Mouse (Mus musculus) ovary, postnatal 10 days (tissue): ENCODE results near the gene Syap1.
"Not testable (repeated sequence)": the region's sequence is repeated elsewhere in the genome, so short reads cannot be mapped to it uniquely, and the experiment has no call there.

ENCODE experiments used
- DNase-seq: peaks from one replicate; pipeline ENCODE4 v3.0.0; 2022; ENCODE audit warnings: low spot score

The Syap1 gene

DNA sequence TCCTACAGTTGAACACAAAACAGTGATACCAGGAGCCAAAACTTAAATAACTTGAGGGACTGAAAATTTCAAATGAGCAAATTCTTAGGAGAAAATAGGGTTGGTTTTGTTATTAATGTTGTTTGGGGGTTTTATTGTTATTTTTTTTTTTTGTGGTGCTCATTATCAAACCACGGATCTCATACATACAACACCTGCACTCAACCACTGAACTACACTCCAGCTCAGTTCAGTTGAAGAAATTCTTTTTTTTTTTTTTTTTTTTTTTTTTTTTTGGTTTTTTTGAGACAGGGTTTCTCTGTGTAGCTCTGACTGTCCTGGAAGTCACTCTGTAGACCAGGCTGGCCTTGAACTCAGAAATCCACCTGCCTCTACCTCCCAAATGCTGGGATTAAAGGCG lies 57.9 kb downstream of the Syap1 start:
- DNase-seq = not testable (repeated sequence)

- DNase-seq = no peak
Measured at GRCm38 (mm10) chrX:162829741-162830140, 58.5 kb downstream of the Syap1 start.

- peak; percentile 70 for DNase-seq
Measured at GRCm38 (mm10) chrX:162829203-162829708, 59.0 kb downstream of the Syap1 start, which contains the start of gene Txlng. Gene Txlng, minus strand, starts transcription at chrX:162829454.

GRCm38 (mm10) chrX:162828783-162829182 lies 59.5 kb downstream of the Syap1 start:
- DNase-seq = no peak

- DNase-seq = no peak
Measured at GRCm38 (mm10) chrX:162828016-162828415, 60.2 kb downstream of the Syap1 start.
